Mouse (Mus musculus) gastrocnemius, adult 2 months (tissue): ENCODE measurements around the gene Farp1. TPM values are rescaled to one million over a fixed set of nuclear protein-coding genes. Genes with fewer than 3 reads are reported as not detected.
A peak's percentile ranks its signal among the peaks of the same experiment; 100 is the strongest.

Experiments used
- DNase-seq: peaks from one replicate; pipeline ENCODE4 v3.0.0; 2022
- H3K27ac ChIP-seq: fragments of 200-600 bp; 2 replicates; pipeline ENCODE4 v1.8.1; 2022; ENCODE audit warnings: mild to moderate bottlenecking
- H3K4me3 ChIP-seq: fragments of 200-600 bp; 2 replicates; pipeline ENCODE4 v1.8.1; 2022; ENCODE audit warnings: mild to moderate bottlenecking, moderate library complexity
- CTCF ChIP-seq: fragments of 200-600 bp; IDR thresholded peaks from 2 replicates; pipeline ENCODE4 v1.8.1; 2022; ENCODE audit warnings: antibody characterized with exemption, mild to moderate bottlenecking, moderate library complexity
- intact Hi-C: fragments of 180-260 bp; cut with DNase I; formaldehyde crosslinking; loops from one replicate; pipeline ENCODE4 v1.15.1; 2025
- total RNA-seq, 2 experiments: library from RNA; stranded (reverse); gene quantifications; 2 replicates each; pipeline ENCODE4 v1.2.3; 2021

The Farp1 gene
- total RNA-seq, 2 experiments from 2014 or later = 5.7 to 6.2 TPM

DNA sequence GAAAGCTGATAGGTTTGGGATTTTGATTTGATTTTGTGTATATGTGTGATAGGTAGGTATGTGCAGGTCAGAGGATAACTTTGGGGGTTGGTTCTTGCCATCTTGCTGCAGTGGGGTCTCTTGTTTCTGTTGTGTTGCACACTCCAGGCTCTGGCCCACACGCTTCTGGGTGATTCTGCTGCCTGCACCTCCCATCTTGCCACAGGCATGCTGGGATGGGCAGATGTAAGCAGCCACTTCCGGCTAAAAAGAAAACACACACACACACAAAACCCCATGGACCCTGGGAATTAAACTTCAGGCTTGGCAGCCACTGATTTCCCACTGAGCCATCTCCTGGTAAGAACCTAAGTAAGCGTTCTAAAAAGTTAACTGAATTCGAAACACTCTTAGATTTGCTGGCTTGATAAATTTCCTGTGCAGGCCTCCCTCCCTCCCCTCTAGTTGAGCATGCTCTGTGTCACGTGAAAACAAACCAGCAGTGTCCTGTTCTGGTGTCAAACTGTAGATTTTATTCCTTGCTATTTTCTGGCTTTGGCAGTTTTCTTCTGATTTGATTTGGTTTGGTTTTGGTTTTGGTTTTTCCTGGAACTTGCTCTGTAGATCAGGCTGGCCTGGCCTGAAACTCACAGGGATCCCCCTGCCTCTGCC is 226.4 kb downstream of the Farp1 start:
- intact Hi-C loops = loop anchor here (5.0 kb wide), 1 partner anchor 191 kb away; no protein-coding TSS in a partner anchor
- no peak overlapping the region for H3K4me3 ChIP-seq
- TF ChIP-seq CTCF = no peak
- peak overlapping the region; percentile 16; the same call in 1 of the 2 replicates for H3K27ac ChIP-seq
- DNase-seq = no peak

DNA sequence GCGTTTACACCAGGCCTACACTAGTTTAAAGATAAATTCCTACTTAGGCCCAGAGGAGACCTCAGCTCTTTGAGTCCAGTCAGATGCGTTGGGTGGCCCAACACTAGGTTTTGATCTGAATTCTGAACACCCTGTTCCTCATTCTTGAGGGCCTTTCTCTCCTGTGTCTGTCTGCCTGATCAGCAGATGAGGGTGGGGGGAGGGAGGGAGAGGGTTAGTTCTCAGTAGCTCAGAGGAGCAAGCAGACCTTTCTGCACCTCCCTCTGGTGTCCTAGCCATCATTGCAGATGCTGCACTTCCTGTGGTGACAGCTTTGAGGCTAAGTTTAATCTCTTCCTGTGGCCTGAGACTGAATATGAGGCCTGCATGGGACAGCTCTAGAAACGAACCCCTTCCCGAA is 227.6 kb downstream of the Farp1 start:
- intact Hi-C loops = loop anchor here (5.0 kb wide), 1 partner anchor 190 kb away; no protein-coding TSS in a partner anchor
- TF ChIP-seq CTCF = no peak
- no peak overlapping the region for H3K4me3 ChIP-seq
- DNase-seq = no peak
- 0 out of 2 replicates have a peak overlapping the region, but pooled peaks have one; percentile 13 for H3K27ac ChIP-seq

DNA sequence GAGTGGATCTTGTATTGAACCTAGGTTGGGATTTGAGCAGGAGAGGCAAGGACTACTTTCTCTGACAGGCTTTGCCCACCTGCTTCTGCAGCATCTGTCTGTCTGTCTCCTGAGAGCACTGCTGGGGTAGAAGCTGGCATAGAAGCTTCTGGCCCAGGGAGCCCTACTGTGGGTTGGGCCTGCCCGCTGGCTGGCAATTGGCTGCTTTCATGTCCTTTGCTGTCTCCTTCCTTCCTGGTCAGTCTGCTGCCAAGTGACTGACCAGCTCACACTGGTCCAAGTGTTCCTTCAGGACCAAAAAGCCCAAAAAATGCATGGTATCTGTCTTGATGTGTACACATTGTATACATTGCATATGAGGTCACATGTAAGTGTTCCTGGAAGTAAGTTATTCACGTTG is 228.9 kb downstream of the Farp1 start:
- intact Hi-C loops = loop anchor here (5.0 kb wide), 1 partner anchor 188 kb away; no protein-coding TSS in a partner anchor
- DNase-seq = no peak
- H3K27ac ChIP-seq = peak overlapping the region; percentile 62

DNA sequence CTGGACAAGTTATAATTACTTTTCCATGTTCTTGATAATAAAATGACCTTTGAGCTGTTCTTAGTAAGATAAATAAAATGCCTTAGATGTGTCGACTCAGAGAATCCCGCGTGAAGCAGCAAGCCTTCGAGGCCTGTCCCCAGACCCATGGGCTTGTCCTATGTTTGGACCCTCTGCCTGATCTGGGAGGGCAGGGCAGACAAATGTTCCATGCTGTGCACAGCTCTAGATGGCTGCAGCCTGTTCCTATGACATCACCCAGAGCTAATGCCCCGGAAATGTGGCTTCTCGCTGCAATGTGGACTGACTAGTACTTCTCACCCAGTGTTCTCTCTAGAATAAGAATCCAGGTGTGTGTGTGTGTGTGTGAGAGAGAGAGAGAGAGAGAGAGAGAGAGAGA is 229.5 kb downstream of the Farp1 start:
- Histone ChIP-seq H3K4me3 (no peak overlapping the region), H3K27ac (peak overlapping the region; percentile 62)
- TF ChIP-seq CTCF = no peak
- DNase-seq = no peak
- intact Hi-C loops = loop anchor here (5.0 kb wide), 1 partner anchor 188 kb away; no protein-coding TSS in a partner anchor

More for the DNA sequence above, 228.9 kb downstream of the Farp1 start:
- no peak overlapping the region for H3K4me3 ChIP-seq
- no peak for TF ChIP-seq CTCF

DNA sequence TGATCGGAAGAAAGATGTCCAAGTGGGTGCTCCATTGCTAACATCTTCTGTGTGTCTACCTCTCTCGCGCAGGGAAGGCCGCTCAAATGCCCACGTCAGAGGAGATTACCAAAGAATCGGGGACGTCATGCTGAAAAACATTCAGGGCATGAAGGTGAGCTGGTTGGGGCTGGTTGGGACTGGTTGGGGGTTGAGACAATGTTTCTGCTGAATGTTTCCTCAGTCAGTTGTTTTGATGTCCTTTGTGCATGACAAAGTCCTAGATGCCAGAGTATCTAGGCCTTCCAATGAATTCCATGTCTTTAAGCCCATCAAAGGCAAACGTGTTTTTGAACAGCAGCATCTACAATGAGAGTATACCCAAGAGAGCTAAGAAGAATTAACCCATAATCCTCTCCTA is 232.8 kb downstream of the Farp1 start:
- H3K4me3 ChIP-seq = no peak overlapping the region
- no peak overlapping the region for H3K27ac ChIP-seq
- intact Hi-C loops = no loop called here
- TF ChIP-seq CTCF = no peak
- DNase-seq = no peak

DNA sequence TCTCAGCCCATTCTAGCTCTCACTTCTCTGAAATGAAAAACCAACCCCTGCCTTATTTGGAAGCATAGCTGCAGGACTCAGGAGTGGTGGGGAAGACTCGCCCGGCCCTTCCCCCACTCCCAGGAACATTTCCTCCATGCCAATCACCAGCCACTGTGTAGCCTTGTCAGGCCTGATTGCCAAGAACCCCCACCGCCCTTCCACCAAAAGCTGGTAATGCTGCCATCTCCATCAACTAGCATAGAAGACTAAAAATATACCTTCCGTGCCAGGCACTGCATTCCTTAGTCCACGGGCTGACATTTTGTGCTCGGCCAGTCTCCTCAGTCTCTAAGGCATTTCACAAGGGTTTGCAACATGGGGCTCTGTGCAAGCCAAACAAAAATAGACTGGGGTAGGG is 235.5 kb downstream of the Farp1 start:
- intact Hi-C loops = no loop called here
- Histone ChIP-seq H3K27ac (no peak overlapping the region), H3K4me3 (no peak overlapping the region)
- no peak for TF ChIP-seq CTCF
- DNase-seq = no peak

DNA sequence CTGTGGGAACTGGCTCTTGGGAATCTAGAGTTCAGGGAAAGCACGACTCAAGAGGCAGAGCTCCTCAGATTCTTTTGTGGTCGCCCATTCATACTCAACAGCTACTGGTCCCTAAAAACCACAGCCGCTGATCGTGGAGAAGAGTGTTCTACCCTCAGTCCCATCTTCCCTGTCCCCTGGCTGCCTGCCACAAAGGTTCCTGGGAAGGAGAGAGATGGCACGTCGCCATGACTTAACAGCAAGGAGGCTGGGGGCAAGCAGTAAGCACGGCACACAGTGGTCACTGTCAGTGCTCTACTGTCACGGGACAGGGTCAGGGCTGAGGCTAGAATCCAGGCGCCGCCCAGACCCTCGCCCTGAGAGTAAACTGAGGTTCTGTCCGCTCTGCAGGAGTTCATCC is 240.0 kb downstream of the Farp1 start:
- Histone ChIP-seq H3K4me3 (no peak overlapping the region), H3K27ac (no peak overlapping the region)
- no peak for DNase-seq
- no peak for TF ChIP-seq CTCF
- intact Hi-C loops = loop anchor here (5.0 kb wide), 1 partner anchor 152 kb away; no protein-coding TSS in a partner anchor

DNA sequence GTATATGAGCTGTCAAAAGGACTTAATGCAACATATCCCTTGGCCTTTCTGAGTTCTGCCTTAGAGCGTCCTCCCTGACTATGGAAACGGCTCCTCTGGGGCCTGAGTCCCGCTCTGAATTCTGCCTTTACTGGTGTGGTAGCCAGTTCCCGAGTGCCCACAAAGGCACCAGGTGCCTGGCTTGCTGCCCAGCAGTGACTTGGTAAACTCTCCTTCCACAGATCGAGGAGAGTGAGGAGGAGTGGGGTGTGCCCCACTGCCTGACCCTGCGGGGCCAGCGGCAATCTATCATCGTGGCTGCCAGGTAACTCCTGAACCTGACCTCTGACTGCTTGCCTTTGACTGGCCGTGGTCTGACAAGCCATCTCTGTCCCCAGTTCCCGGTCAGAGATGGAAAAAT is 241.0 kb downstream of the Farp1 start:
- DNase-seq = no peak
- Histone ChIP-seq H3K27ac (no peak overlapping the region), H3K4me3 (no peak overlapping the region)
- no peak for TF ChIP-seq CTCF
- intact Hi-C loops = loop anchor here (5.0 kb wide), 1 partner anchor 151 kb away; no protein-coding TSS in a partner anchor

DNA sequence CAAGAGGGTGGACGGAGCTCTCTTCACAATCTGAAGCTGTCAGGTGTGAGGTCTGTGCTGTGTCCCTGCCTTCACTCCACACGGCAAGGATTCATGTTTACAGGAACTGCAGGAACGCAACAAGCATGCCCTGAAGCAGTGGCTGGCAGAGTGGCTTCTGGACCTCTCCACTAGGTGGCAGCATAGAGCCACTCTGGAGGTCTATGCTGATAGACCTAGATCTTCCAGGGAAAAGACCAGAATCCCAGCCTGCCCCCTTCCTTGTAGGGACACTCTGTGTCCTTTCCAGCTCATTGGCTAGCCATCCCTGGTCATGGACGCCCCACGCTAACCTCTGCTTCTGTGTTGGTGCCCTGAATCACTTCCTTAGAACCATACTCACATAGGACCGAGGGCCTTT is 244.1 kb downstream of the Farp1 start:
- Histone ChIP-seq H3K4me3 (no peak overlapping the region), H3K27ac (0 out of 2 replicates have a peak overlapping the region, but pooled peaks have one; percentile 16)
- intact Hi-C loops = loop anchor here (1.0 to 5.0 kb wide), 3 partner anchors 100 to 172 kb away; no protein-coding TSS in a partner anchor
- TF ChIP-seq CTCF = no peak; the same call in none of the 2 replicates
- DNase-seq = peak; percentile 86

DNA sequence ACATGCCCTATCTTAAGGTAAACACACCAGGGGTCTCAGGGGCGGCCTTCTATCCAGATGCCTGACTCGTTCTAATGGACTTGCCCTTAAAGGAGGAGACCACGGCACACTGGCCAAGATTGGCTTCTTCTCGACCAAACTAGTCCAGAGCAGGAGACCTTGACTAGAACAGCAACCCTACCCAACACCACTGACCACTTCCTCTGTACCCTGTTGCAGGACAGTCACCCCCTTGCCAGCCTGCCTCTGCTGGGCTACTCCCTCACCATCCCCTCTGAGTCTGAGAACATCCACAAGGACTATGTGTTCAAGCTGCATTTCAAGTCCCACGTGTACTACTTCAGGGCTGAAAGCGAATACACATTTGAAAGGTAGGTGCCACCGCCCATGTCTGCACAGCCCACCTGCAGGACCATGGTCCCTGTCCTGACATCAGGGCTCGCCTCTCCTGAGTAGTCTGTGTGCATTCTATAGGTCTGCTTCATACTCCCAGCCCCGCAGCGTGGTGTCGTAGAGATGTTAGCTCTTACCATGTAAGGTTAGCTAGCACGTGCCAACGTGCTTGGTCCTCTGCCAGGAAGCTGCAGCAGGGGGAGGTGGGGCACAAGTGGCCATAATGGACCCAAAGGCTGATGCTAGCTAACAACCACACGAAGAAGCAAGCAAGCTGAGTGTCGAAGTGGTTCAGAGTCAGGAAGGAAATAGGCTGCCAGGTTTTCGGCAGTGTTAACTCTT is 245.8 kb downstream of the Farp1 start:
- H3K4me3 ChIP-seq = no peak overlapping the region
- H3K27ac ChIP-seq = no peak overlapping the region
- intact Hi-C loops = no loop called here
- TF ChIP-seq CTCF = no peak
- no peak for DNase-seq

DNA sequence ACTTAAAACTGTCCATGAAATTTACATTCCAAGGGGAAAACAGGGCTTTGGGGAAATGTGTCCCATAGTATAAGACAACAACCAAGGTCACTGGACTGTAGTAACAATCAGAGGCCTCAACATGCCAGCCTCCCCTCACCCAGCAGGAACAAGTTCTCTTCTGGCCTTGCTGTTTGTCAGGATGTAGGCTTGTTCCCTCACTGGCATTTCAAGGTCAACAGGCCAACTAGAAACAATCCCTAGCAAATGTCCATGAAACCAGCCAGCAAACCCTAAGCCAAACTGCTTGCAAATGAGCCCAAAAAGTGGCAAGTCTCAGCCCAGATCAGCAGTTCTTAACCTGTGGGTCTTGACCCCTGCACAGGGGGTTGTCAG is 246.3 kb downstream of the Farp1 start:
- no peak overlapping the region for H3K4me3 ChIP-seq
- no peak for DNase-seq
- H3K27ac ChIP-seq = no peak overlapping the region
- no peak for TF ChIP-seq CTCF
- intact Hi-C loops = no loop called here

DNA sequence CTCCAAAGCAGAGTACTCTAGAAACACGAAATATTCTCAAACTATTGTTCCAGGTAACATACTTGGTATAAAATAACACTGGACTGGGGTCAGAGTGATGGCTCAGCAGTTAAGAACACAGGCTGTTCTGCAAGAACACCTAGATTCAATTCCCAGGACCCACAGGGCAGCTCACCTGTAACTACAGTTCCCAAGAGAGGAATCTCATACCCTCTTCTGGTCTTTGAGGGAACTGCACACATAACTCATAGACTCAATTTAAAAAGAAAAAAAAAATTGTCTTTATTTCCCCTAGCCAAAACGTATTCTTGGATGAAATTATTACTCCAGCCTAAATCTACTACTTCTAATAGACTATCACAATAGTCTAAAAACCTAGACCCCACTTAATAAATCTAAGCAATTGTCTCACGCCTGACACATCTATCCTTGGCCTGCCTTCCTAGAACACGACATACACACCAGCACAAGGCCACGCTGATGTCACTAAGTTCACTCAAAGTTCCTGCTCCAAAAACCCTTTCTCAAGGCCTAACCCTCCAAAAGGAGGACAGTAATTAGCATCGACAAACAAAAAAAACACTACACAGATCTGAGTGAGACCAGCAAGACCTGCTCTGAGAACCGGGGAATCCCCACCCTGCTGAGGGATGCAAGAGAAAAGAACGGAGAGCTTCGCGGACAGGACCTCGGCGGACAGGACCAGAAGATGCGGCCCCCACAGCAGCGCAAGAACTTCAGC is 250.6 kb downstream of the Farp1 start:
- no peak for DNase-seq
- intact Hi-C loops = no loop called here
- Histone ChIP-seq H3K27ac (no peak overlapping the region), H3K4me3 (no peak overlapping the region)
- peak; percentile 44 for TF ChIP-seq CTCF
